Mouse (Mus musculus): ENCODE data around the gene Glyctk. TPM values are rescaled to one million over a fixed set of nuclear protein-coding genes. Genes with fewer than 3 reads are reported as not detected.

Glyctk gene
- polyA plus RNA-seq, 1 experiment from 2014 or later: 3.0 TPM

- Histone ChIP-seq H3K27ac (peak overlapping the region; percentile 23; the same call in 1 of the 2 replicates), H3K27me3 (ENCODE audit: control insufficient read depth, insufficient read depth, low read length) (no peaks in the 10 kb centered on the region), H3K4me2 (replicated peaks) (no peak overlapping the region), H3K36me3 (replicated peaks; ENCODE audit: control insufficient read depth, insufficient read depth) (no peaks in the 10 kb centered on the region), H3K9me3 (ENCODE audit: control insufficient read depth, low read length) (no peaks in the 10 kb centered on the region), H3K4me3 (replicated peaks; ENCODE audit: low read length) (no peak overlapping the region), H3K4me1 (replicated peaks; ENCODE audit: control insufficient read depth, insufficient read depth, low read length) (0 out of 2 replicates have a peak, but pooled peaks cover 5% of the 10 kb centered on the region), H3K9ac (no peak overlapping the region)
- WGBS: 30% methylated on average over 10 of the region's 10 CpGs
- DNase-seq (ENCODE audit: low spot score): peak; percentile 91
- ATAC-seq (ENCODE audit: low FRiP score): no peak
Measured at GRCm38 (mm10) chr9:106112770-106113423, 45.0 kb downstream of the Glyctk start.

DNA sequence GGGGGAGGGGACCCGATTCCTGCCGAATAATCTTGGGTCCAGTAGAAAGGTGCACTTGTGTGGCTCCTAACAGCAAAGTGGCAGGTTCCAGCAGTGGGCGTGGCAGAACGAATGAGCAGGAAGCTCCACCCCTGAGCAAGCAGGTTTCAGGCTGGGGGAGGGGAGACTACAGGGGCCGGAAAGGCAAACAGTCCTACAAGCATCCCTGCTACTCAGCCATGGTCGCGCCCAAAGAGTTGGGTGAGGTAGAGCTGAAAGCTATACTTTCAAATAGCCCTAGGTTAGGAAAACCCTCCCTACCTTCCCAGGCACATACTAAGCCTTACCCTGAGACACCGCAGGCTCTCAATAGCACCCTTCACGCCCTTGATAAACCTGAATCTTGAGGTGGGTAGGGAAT, 51.7 kb downstream of the Glyctk start:
- Histone ChIP-seq H3K9me3 (ENCODE audit: control insufficient read depth, low read length) (no peaks in the 10 kb centered on the region), H3K4me2 (replicated peaks) (no peak overlapping the region), H3K27me3 (ENCODE audit: control insufficient read depth, insufficient read depth, low read length) (no peaks in the 10 kb centered on the region), H3K36me3 (replicated peaks; ENCODE audit: control insufficient read depth, insufficient read depth) (no peaks in the 10 kb centered on the region), H3K4me1 (replicated peaks; ENCODE audit: control insufficient read depth, insufficient read depth, low read length) (no peaks in the 10 kb centered on the region), H3K4me3 (replicated peaks; ENCODE audit: low read length) (no peak overlapping the region), H3K27ac (no peak overlapping the region), H3K9ac (no peak overlapping the region)
- 86% methylated on average over 9 of the region's 9 CpGs for WGBS
- ATAC-seq (ENCODE audit: low FRiP score) (no peak), DNase-seq (ENCODE audit: low spot score) (no peak)

- ATAC-seq (ENCODE audit: low FRiP score) (no peak), DNase-seq (ENCODE audit: low spot score) (no peak)
- Histone ChIP-seq H3K36me3 (replicated peaks; ENCODE audit: control insufficient read depth, insufficient read depth) (no peaks in the 10 kb centered on the region), H3K4me3 (replicated peaks; ENCODE audit: low read length) (no peak overlapping the region), H3K9me3 (ENCODE audit: control insufficient read depth, low read length) (no peaks in the 10 kb centered on the region), H3K27ac (no peak overlapping the region), H3K4me1 (replicated peaks; ENCODE audit: control insufficient read depth, insufficient read depth, low read length) (no peaks in the 10 kb centered on the region), H3K27me3 (ENCODE audit: control insufficient read depth, insufficient read depth, low read length) (no peaks in the 10 kb centered on the region), H3K9ac (no peak overlapping the region), H3K4me2 (replicated peaks) (no peak overlapping the region)
- 54% methylated on average over 7 of the region's 7 CpGs for WGBS
Measured at GRCm38 (mm10) chr9:106104401-106104800, 53.5 kb downstream of the Glyctk start.

MicroRNA genes within 50 kb of the gene (microRNA counts, 519-probe panel; counts per million panel counts)
- microRNA mmu-let-7g: 7,115 counts per million, percentile 95 among the panel's probes with 10 or more counts

Small RNA genes within 50 kb of the gene (microRNA-seq; reads per million reads assigned to microRNA genes)
- gene Mir135a-1 (242 reads per million, percentile 63 among the genes with 10 or more reads in this experiment), gene Mirlet7g (54,704 reads per million, percentile 99 among the genes with 10 or more reads in this experiment)

Other genes starting within 250 kb of the Glyctk start
- gene Col6a5, start 197.5 kb downstream of the Glyctk start, polyA plus RNA-seq (2014; fragmentation: Nextera tagmentation; extraction: Ambion mirVana): 0.27 TPM in 1 of 2 replicates, not detected in the other
- 0.32 and 0.87 TPM in 2 replicates for gene Col6a4, start 61.4 kb downstream of the Glyctk start, polyA plus RNA-seq (2014; fragmentation: Nextera tagmentation; extraction: Ambion mirVana)
- 40.2 and 42.3 TPM in 2 replicates for gene Wdr82, start 12.8 kb upstream of the Glyctk start, polyA plus RNA-seq (2014; fragmentation: Nextera tagmentation; extraction: Ambion mirVana)
- gene Ppm1m, start 41.6 kb upstream of the Glyctk start, polyA plus RNA-seq (2014; fragmentation: Nextera tagmentation; extraction: Ambion mirVana): 13.0 and 13.4 TPM in 2 replicates
- 49.6 and 52.9 TPM in 2 replicates for gene Twf2, start 45.0 kb upstream of the Glyctk start, polyA plus RNA-seq (2014; fragmentation: Nextera tagmentation; extraction: Ambion mirVana)
- gene Tlr9, start 64.5 kb upstream of the Glyctk start, polyA plus RNA-seq (2014; fragmentation: Nextera tagmentation; extraction: Ambion mirVana): 0.12 TPM in 1 of 2 replicates, not detected in the other
- gene Alas1, start 90.5 kb upstream of the Glyctk start, polyA plus RNA-seq (2014; fragmentation: Nextera tagmentation; extraction: Ambion mirVana): 99.0 and 99.7 TPM in 2 replicates
- 6.3 and 7.3 TPM in 2 replicates for gene Poc1a, start 122.9 kb upstream of the Glyctk start, polyA plus RNA-seq (2014; fragmentation: Nextera tagmentation; extraction: Ambion mirVana)
- 17.9 and 19.3 TPM in 2 replicates for gene Dusp7, start 210.5 kb upstream of the Glyctk start, polyA plus RNA-seq (2014; fragmentation: Nextera tagmentation; extraction: Ambion mirVana)

Data from hindbrain, embryonic 14.5 days (tissue).